Mouse (Mus musculus): ENCODE measurements at regions not wholly inside any gene's neighbourhood (a gene's known extent, or its start where the extent isn't known, plus 50 kb on each side); places are given as distances from the start of the nearest gene placed in this dataset.

DNA sequence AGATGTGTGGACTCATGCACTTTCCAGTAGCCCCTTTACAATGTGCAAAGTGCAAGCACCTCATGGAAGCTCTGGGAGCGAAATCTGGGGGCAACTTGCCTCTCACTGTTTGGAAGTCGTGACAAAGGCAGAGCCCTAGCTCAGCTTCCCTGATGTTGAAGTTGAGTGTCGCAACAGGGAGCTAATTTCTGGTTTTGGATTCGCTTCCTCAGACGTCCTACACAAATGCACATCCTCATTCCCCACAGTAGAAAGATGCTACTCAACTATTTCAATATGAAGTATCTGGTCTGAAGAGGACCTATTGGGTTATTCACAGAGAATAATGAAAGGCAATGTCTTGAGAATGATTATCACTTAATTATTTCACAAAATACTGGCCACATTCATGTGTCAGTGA, 331.3 kb downstream of the Adgrl2 start:
- TF ChIP-seq CTCF (IDR thresholded peaks at IDR 0.05; ENCODE audit: low read depth): no peak
- no peak for TF ChIP-seq EP300 (IDR thresholded peaks at IDR 0.05; ENCODE audit: low read depth)

All from heart, postnatal 0 days (tissue).